Mouse (Mus musculus) forebrain, postnatal 0 days (tissue): ENCODE data around the gene Higd1a. TPM values are rescaled to one million over a fixed set of nuclear protein-coding genes. Genes with fewer than 3 reads are reported as not detected.

Source experiments
- ATAC-seq: fragments of 200-750 bp; cut with Nextera tagmentation; 2 replicates; pipeline ENCODE4 v1.8.0; 2017; ENCODE audit warnings: mild to moderate bottlenecking, moderate library complexity
- DNase-seq: peaks from one replicate; pipeline ENCODE4 v3.0.0-alpha.2; 2015
- H3K27ac ChIP-seq: fragments of 300-500 bp; sonication (generic); 2 replicates; pipeline ENCODE4 v1.5.1; 2014; ENCODE audit warnings: low read depth, mild to moderate bottlenecking, antibody characterized with exemption, low read length, moderate library complexity, mixed read lengths
- H3K27me3 ChIP-seq: fragments of 300-500 bp; sonication (generic); 2 replicates; pipeline ENCODE4 v1.6.1; 2014; ENCODE audit warnings: mild to moderate bottlenecking, low read length, mixed read lengths; ENCODE audit not compliant: insufficient read depth
- H3K36me3 ChIP-seq: fragments of 300-500 bp; sonication (generic); 2 replicates; pipeline ENCODE4 v1.6.1; 2014; ENCODE audit warnings: mild to moderate bottlenecking, moderate library complexity; ENCODE audit not compliant: insufficient read depth
- H3K4me1 ChIP-seq: fragments of 300-500 bp; sonication (generic); 2 replicates; pipeline ENCODE4 v1.6.1; 2014; ENCODE audit warnings: antibody characterized with exemption; ENCODE audit not compliant: insufficient read depth
- H3K4me2 ChIP-seq: fragments of 300-500 bp; sonication (generic); 2 replicates; pipeline ENCODE4 v1.6.1; 2014; ENCODE audit warnings: low read depth, mild to moderate bottlenecking, moderate library complexity
- H3K4me3 ChIP-seq: fragments of 300-500 bp; sonication (generic); 2 replicates; pipeline ENCODE4 v1.5.1; 2014; ENCODE audit warnings: low read depth, low read length, mixed read lengths
- H3K9ac ChIP-seq: fragments of 300-500 bp; sonication (generic); 2 replicates; pipeline ENCODE4 v1.6.1; 2014; ENCODE audit warnings: mild to moderate bottlenecking
- H3K9me3 ChIP-seq: fragments of 300-500 bp; sonication (generic); 2 replicates; pipeline ENCODE4 v1.6.1; 2016; ENCODE audit warnings: low read length
- CTCF ChIP-seq: sonication (generic); IDR thresholded peaks from 2 replicates; pipeline ENCODE4 v1.5.1; 2016; ENCODE audit warnings: antibody characterized with exemption, control low read depth, low read depth
- WGBS: fragments of 180-500 bp; shearing (Covaris S2); extraction: QIAGEN DNeasy Blood & Tissue Kit; methylation state at CpG from one replicate; pipeline ENCODE4 v1.1.7; 2014; 5-methylcytosine and 5-hydroxymethylcytosine counted together
- polyA plus RNA-seq: library from polyadenylated mRNA; unstranded; fragments of >200 nt; fragmentation: Nextera tagmentation; extraction: Ambion mirVana; gene quantifications from 2 replicates; pipeline ENCODE4 v1.2.1, GENCODE M21; 2015
- total RNA-seq: library from RNA; depleted of rRNA; stranded (reverse); fragments of >200 nt; gene quantifications from 2 replicates; pipeline ENCODE4 v1.2.3, GENCODE M21; 2014; rRNA removed

Gene Higd1a
- total RNA-seq (35.1 and 35.9 TPM in 2 replicates), polyA plus RNA-seq (134 and 146 TPM in 2 replicates)

GRCm38 (mm10) chr9:121858153-121858488 is at the start of gene Higd1a:
Higd1a (minus strand) TSS chr9:121858362.
- H3K4me1 ChIP-seq: no peaks in the 10 kb centered on the region
- TF ChIP-seq CTCF: no peak
- H3K4me3 ChIP-seq: peak within 1 kb of the TSS; percentile 84
- H3K4me2 ChIP-seq: peak within 1 kb of the TSS; percentile 94
- no peaks in the 10 kb centered on the region for H3K27me3 ChIP-seq
- peak within 1 kb of the TSS; percentile 79 for H3K27ac ChIP-seq
- H3K9me3 ChIP-seq: no peaks in the 10 kb centered on the region
- WGBS: 6% methylated on average over 6 of the region's 6 CpGs
- peak within 1 kb of the TSS; percentile 87 for H3K9ac ChIP-seq
- no peaks in the 10 kb centered on the region for H3K36me3 ChIP-seq
- DNase-seq (no peak), ATAC-seq (no peak)

- Histone ChIP-seq H3K27me3 (no peaks in the 10 kb centered on the region), H3K36me3 (no peaks in the 10 kb centered on the region), H3K4me2 (no peak overlapping the region), H3K9me3 (no peaks in the 10 kb centered on the region), H3K27ac (no peak overlapping the region), H3K4me1 (no peaks in the 10 kb centered on the region), H3K9ac (no peak overlapping the region), H3K4me3 (no peak overlapping the region)
- TF ChIP-seq CTCF: no peak
- ATAC-seq: no peak
- no peak for DNase-seq
- WGBS: 78% methylated on average over 10 of the region's 10 CpGs
Observed at GRCm38 (mm10) chr9:121907356-121908070, 49.4 kb upstream of the Higd1a start.

GRCm38 (mm10) chr9:121906456-121906855 is 48.3 kb upstream of the Higd1a start:
- Histone ChIP-seq H3K27ac (no peak overlapping the region), H3K4me2 (no peak overlapping the region), H3K36me3 (no peaks in the 10 kb centered on the region), H3K9ac (no peak overlapping the region), H3K27me3 (no peaks in the 10 kb centered on the region), H3K9me3 (no peaks in the 10 kb centered on the region), H3K4me3 (no peak overlapping the region), H3K4me1 (no peaks in the 10 kb centered on the region)
- WGBS: 86% methylated on average over 5 of the region's 5 CpGs
- no peak for TF ChIP-seq CTCF
- DNase-seq (no peak), ATAC-seq (no peak)

- DNase-seq (no peak), ATAC-seq (no peak)
- WGBS: 76% methylated on average over 4 of the region's 4 CpGs
Observed at GRCm38 (mm10) chr9:121905556-121906185, 47.5 kb upstream of the Higd1a start.

GRCm38 (mm10) chr9:121904946-121905345 is 46.8 kb upstream of the Higd1a start:
- Histone ChIP-seq H3K4me1 (no peaks in the 10 kb centered on the region), H3K4me3 (no peak overlapping the region), H3K36me3 (no peaks in the 10 kb centered on the region), H3K27me3 (no peaks in the 10 kb centered on the region), H3K9ac (no peak overlapping the region), H3K4me2 (no peak overlapping the region), H3K9me3 (no peaks in the 10 kb centered on the region), H3K27ac (no peak overlapping the region)
- DNase-seq (no peak), ATAC-seq (no peak)
- no peak for TF ChIP-seq CTCF
- 91% methylated on average over 7 of the region's 7 CpGs for WGBS

More at GRCm38 (mm10) chr9:121905556-121906185, 47.5 kb upstream of the Higd1a start:
- Histone ChIP-seq H3K4me2 (no peak overlapping the region), H3K36me3 (no peaks in the 10 kb centered on the region), H3K9ac (no peak overlapping the region), H3K9me3 (no peaks in the 10 kb centered on the region), H3K27ac (no peak overlapping the region), H3K4me1 (no peaks in the 10 kb centered on the region), H3K4me3 (no peak overlapping the region), H3K27me3 (no peaks in the 10 kb centered on the region)
- TF ChIP-seq CTCF: no peak

- 82% methylated on average over 4 of the region's 4 CpGs for WGBS
- H3K27ac ChIP-seq: no peak overlapping the region
- H3K4me1 ChIP-seq: no peaks in the 10 kb centered on the region
- TF ChIP-seq CTCF: no peak
- no peak overlapping the region for H3K4me2 ChIP-seq
- H3K9ac ChIP-seq: no peak overlapping the region
- no peak for DNase-seq
- no peaks in the 10 kb centered on the region for H3K9me3 ChIP-seq
- no peak for ATAC-seq
- H3K4me3 ChIP-seq: no peak overlapping the region
- H3K27me3 ChIP-seq: no peaks in the 10 kb centered on the region
- no peaks in the 10 kb centered on the region for H3K36me3 ChIP-seq
Observed at GRCm38 (mm10) chr9:121904319-121904718, 46.2 kb upstream of the Higd1a start.

- Histone ChIP-seq H3K4me1 (no peaks in the 10 kb centered on the region), H3K27me3 (no peaks in the 10 kb centered on the region), H3K4me2 (no peak overlapping the region), H3K4me3 (no peak overlapping the region), H3K36me3 (no peaks in the 10 kb centered on the region), H3K9me3 (no peaks in the 10 kb centered on the region), H3K9ac (no peak overlapping the region), H3K27ac (no peak overlapping the region)
- TF ChIP-seq CTCF: no peak
- DNase-seq (no peak), ATAC-seq (no peak)
- 81% methylated on average over 8 of the region's 8 CpGs for WGBS
Observed at GRCm38 (mm10) chr9:121903476-121904305, 45.5 kb upstream of the Higd1a start.
